In the genomic region with DNA sequence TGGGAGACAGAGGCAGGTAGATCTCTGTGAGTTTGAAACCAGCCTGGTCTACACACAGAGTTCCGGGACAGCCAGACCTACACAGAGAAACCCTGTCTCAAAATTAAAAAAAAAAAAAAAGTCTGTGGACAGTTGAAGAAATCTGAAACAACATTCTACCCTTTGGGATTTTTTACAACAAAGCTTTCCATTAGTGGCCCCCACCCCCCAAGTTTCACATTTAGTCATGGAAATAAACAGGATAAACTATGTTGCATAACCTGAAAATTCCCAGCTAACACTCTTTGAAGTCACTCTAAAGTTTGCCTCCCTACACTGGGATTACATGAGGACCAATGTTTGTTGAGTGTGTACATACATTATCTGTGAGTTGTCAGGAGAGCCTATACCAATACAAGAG, we compare ENCODE assay signal across 32 mouse cellular contexts.
"Had no signal": no experiment of that assay in that cellular context is flagged by ENCODE, and none has a peak within 500 bp of the region (broad histone marks: within the 10 kb centered on the region; RNA-seq: fewer than 3 reads in every experiment).

No protein-coding gene starts in this region.

- H3K9ac ChIP-seq: heart, embryonic 12.5 days; heart, embryonic 13.5 days; heart, embryonic 15.5 days; hindbrain, embryonic 12.5 days; hindbrain, embryonic 13.5 days; hindbrain, embryonic 14.5 days; hindbrain, embryonic 15.5 days; intestine, embryonic 15.5 days; kidney, embryonic 15.5 days had no signal

- H3K36me3 ChIP-seq: heart, embryonic 10.5 days; heart, embryonic 12.5 days; heart, embryonic 13.5 days; heart, embryonic 15.5 days; hindbrain, embryonic 10.5 days; hindbrain, embryonic 12.5 days; hindbrain, embryonic 13.5 days; hindbrain, embryonic 15.5 days; intestine, embryonic 15.5 days; kidney, embryonic 15.5 days had no signal

- H3K4me3 ChIP-seq: heart, embryonic 10.5 days; heart, embryonic 12.5 days; heart, embryonic 13.5 days; heart, embryonic 15.5 days; hindbrain, embryonic 10.5 days; hindbrain, embryonic 12.5 days; hindbrain, embryonic 13.5 days; hindbrain, embryonic 15.5 days; intestine, embryonic 15.5 days; kidney, embryonic 15.5 days; layer of hippocampus, adult 2 months; left cerebral cortex, adult 2 months had no signal

- DNase-seq: heart, postnatal 10 days; heart, postnatal 14 days; heart, postnatal 36 days; heart, postnatal 4 days; kidney, adult 11 months; kidney, adult 18-20 months; kidney, adult 2 months; kidney, adult 8-10 months; kidney, adult 9 months; kidney, postnatal 10 days; kidney, postnatal 14 days; kidney, postnatal 25 days; kidney, postnatal 36 days; kidney, postnatal 4 days; layer of hippocampus, adult 9-11 months; layer of hippocampus, postnatal 36 days had no signal

- H3K4me2 ChIP-seq: heart, embryonic 11.5 days; heart, embryonic 12.5 days; heart, embryonic 13.5 days; heart, embryonic 15.5 days; hindbrain, embryonic 12.5 days; hindbrain, embryonic 13.5 days; hindbrain, embryonic 14.5 days; hindbrain, embryonic 15.5 days; intestine, embryonic 15.5 days; kidney, embryonic 15.5 days had no signal

- H3K4me1 ChIP-seq: hindbrain, embryonic 15.5 days; intestine, embryonic 15.5 days had no signal

- H3K27me3 ChIP-seq: heart, embryonic 12.5 days; heart, embryonic 13.5 days; heart, embryonic 15.5 days; hindbrain, embryonic 12.5 days; hindbrain, embryonic 13.5 days; hindbrain, embryonic 15.5 days; intestine, embryonic 15.5 days; kidney, embryonic 15.5 days had no signal

- H3K27ac ChIP-seq: heart, embryonic 10.5 days; heart, embryonic 13.5 days; heart, embryonic 15.5 days; hindbrain, embryonic 10.5 days; hindbrain, embryonic 12.5 days; hindbrain, embryonic 13.5 days; hindbrain, embryonic 14.5 days; hindbrain, embryonic 15.5 days; hindbrain, postnatal 0 days; intestine, embryonic 15.5 days; kidney, embryonic 15.5 days; kidney, postnatal 0 days; layer of hippocampus, adult 2 months; left cerebral cortex, adult 2 months had no signal

- H3K9me3 ChIP-seq: heart, embryonic 10.5 days; heart, embryonic 12.5 days; heart, embryonic 13.5 days; heart, embryonic 15.5 days; hindbrain, embryonic 10.5 days; hindbrain, embryonic 12.5 days; hindbrain, embryonic 13.5 days; hindbrain, embryonic 15.5 days; intestine, embryonic 15.5 days; kidney, embryonic 15.5 days had no signal
